Mouse (Mus musculus) gastrocnemius, postnatal 4 days (tissue): ENCODE results near the gene Fam207a. TPM values are rescaled to one million over a fixed set of nuclear protein-coding genes. Genes with fewer than 3 reads are reported as not detected.

Experiments used
- DNase-seq, 2 experiments: peaks; one replicate each; pipeline ENCODE4 v3.0.0; 2021 to 2022; ENCODE audit warnings: low spot score in 2 of 2, mixed read lengths in 2 of 2
- total RNA-seq, 2 experiments: library from RNA; stranded (reverse); gene quantifications; 2 replicates each; pipeline ENCODE4 v1.2.3; 2021

Gene Fam207a
- total RNA-seq, 2 experiments from 2014 or later, result 14.4 to 14.7 TPM

- no peak for DNase-seq
These were observed 11.4 kb downstream of the Fam207a start for GRCm38 (mm10) chr10:77504143-77504542.

- DNase-seq, result no peak
These were observed 12.3 kb downstream of the Fam207a start for GRCm38 (mm10) chr10:77502967-77503922.

- no peak for DNase-seq
These were observed 14.9 kb downstream of the Fam207a start for GRCm38 (mm10) chr10:77500636-77501035.

GRCm38 (mm10) chr10:77498254-77498653 lies 17.3 kb downstream of the Fam207a start:
- DNase-seq, result no peak

GRCm38 (mm10) chr10:77497185-77497584 lies 18.4 kb downstream of the Fam207a start:
- DNase-seq, result no peak

- no peak for DNase-seq
These were observed 22.7 kb downstream of the Fam207a start for GRCm38 (mm10) chr10:77492885-77493284.

GRCm38 (mm10) chr10:77491585-77491984 lies 24.0 kb downstream of the Fam207a start:
- no peak for DNase-seq

GRCm38 (mm10) chr10:77488168-77488567 lies 27.4 kb downstream of the Fam207a start:
- DNase-seq, result no peak

- no peak for DNase-seq
These were observed 29.8 kb downstream of the Fam207a start for GRCm38 (mm10) chr10:77485786-77486185.

GRCm38 (mm10) chr10:77484205-77484935 lies 31.2 kb downstream of the Fam207a start:
- DNase-seq, result peak in 1 of 2 experiments; percentile 40

GRCm38 (mm10) chr10:77481814-77482213 lies 33.8 kb downstream of the Fam207a start:
- no peak for DNase-seq

- no peak for DNase-seq
These were observed 35.6 kb downstream of the Fam207a start for GRCm38 (mm10) chr10:77479972-77480371.

GRCm38 (mm10) chr10:77476907-77477306 lies 38.7 kb downstream of the Fam207a start:
- no peak for DNase-seq

GRCm38 (mm10) chr10:77472188-77472587 lies 43.4 kb downstream of the Fam207a start:
- no peak for DNase-seq

GRCm38 (mm10) chr10:77471512-77471911 lies 44.1 kb downstream of the Fam207a start:
- DNase-seq, result no peak

GRCm38 (mm10) chr10:77470763-77471162 lies 44.8 kb downstream of the Fam207a start:
- DNase-seq, result peak in 1 of 2 experiments; percentile 31

- DNase-seq, result no peak
These were observed 46.9 kb downstream of the Fam207a start for GRCm38 (mm10) chr10:77468675-77469074.

GRCm38 (mm10) chr10:77467407-77467806 lies 48.2 kb downstream of the Fam207a start:
- DNase-seq, result no peak

- DNase-seq, result no peak
These were observed 49.7 kb downstream of the Fam207a start for GRCm38 (mm10) chr10:77465902-77466301.

GRCm38 (mm10) chr10:77464181-77464936 lies 51.2 kb downstream of the Fam207a start:
- DNase-seq, result peak; percentile 46 to 70

- no peak for DNase-seq
These were observed 54.4 kb downstream of the Fam207a start for GRCm38 (mm10) chr10:77461161-77461560.
